ENCODE assay signal across 10 mouse cellular contexts in the genomic region with DNA sequence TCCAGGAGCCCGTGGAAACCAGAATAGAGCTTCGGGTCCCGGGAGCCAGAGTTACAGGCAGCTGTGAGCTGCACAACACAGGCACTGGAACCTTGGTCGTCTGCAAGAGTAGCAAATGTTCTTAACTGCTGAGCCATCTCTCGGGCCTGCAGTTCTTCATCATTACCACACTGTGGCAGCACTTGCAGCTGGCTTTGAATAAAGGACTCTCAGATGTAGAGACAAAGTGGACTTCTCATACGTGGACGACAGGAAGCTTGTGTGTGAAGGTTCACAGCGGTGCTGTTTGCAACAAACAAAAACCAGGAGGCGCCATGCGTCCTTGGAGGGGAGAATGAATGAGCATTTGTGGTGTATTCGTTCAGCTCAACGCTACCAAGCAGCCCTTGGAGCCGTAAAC. TPM values are rescaled to one million over a fixed set of nuclear protein-coding genes. Genes with fewer than 3 reads are reported as not detected.
DNase-seq lines count a peak whose midpoint lies in the region; ATAC-seq and TF ChIP-seq lines count a peak whose summit lies in the region.
"Had no signal": no experiment of that assay in that cellular context is flagged by ENCODE, and none has a peak within 500 bp of the region (broad histone marks: within the 10 kb centered on the region; RNA-seq: fewer than 3 reads in every experiment).

No protein-coding gene starts in this region.

- no peaks in the 10 kb centered on the region for H3K27me3 ChIP-seq in kidney, adult 2 months (replicated peaks; ENCODE audit: control insufficient read depth, insufficient read depth, low read length)
- H3K27me3 ChIP-seq in kidney, embryonic 16.5 days (ENCODE audit: insufficient read depth, low read length) = peaks cover 18% of the 10 kb centered on the region; the same call in 1 of the 2 replicates

- H3K27ac ChIP-seq in kidney, adult 2 months (ENCODE audit: insufficient read depth, low read depth, low read length) = no peak overlapping the region
- no peak overlapping the region for H3K27ac ChIP-seq in kidney, embryonic 16.5 days (ENCODE audit: low read length)
- H3K27ac ChIP-seq: stomach, embryonic 15.5 days had no signal

- no peaks in the 10 kb centered on the region for H3K36me3 ChIP-seq in kidney, adult 2 months (ENCODE audit: control insufficient read depth, insufficient read depth, low read length)
- no peaks in the 10 kb centered on the region for H3K36me3 ChIP-seq in kidney, embryonic 16.5 days (ENCODE audit: insufficient read depth, low read length)
- H3K36me3 ChIP-seq: stomach, embryonic 15.5 days had no signal

- H3K9ac ChIP-seq in kidney, embryonic 16.5 days (replicated peaks; ENCODE audit: low read length) = no peak overlapping the region
- H3K9ac ChIP-seq: stomach, embryonic 15.5 days had no signal

- ATAC-seq in kidney, embryonic 16.5 days (ENCODE audit: low FRiP score, low TSS enrichment) = no peak
- ATAC-seq in granulocyte monocyte progenitor cell, adult 5-6 weeks (replicated peaks; ENCODE audit: poor library complexity, severe bottlenecking) = peak; percentile 68

- peak; percentile 84 for TF ChIP-seq CTCF in kidney, adult 2 months (conservative IDR thresholded peaks at IDR 0.05; ENCODE audit: insufficient read depth, insufficient read length, low read depth, low read length)

- H3K4me1 ChIP-seq in kidney, adult 2 months (ENCODE audit: control insufficient read depth, insufficient read depth, low read length) = no peaks in the 10 kb centered on the region
- H3K4me1 ChIP-seq in kidney, embryonic 16.5 days (ENCODE audit: insufficient read depth, low read length) = no peaks in the 10 kb centered on the region
- H3K4me1 ChIP-seq: stomach, embryonic 15.5 days had no signal

- intact Hi-C loops in left cerebral cortex, postnatal 10 days (cut with DNase I) = loop anchor here (5.0 kb wide), 1 partner anchor 191 kb away; no protein-coding TSS in a partner anchor

- TF ChIP-seq POLR2A in kidney, adult 2 months (IDR thresholded peaks at IDR 0.05; ENCODE audit: low read depth, low read length) = no peak

- peak; percentile 59 for DNase-seq in kidney, adult 2 months
- DNase-seq in MEL-GATA-1-ER (ENCODE audit: extremely low read depth, low read depth) = peak; percentile 74
- peak; percentile 76 for DNase-seq in cerebellum, adult 18-20 months
- peak; percentile 46 to 49 for DNase-seq in left cerebral cortex, postnatal 10 days (ENCODE audit: extremely low spot score in 1 of 2, low spot score in 2 of 2)
- peak; percentile 36 for DNase-seq in ovary, postnatal 14 days (ENCODE audit: low spot score)
- peak; percentile 32 to 41 for DNase-seq in urinary bladder, postnatal 36 days (ENCODE audit: low spot score in 2 of 2)

- WGBS in kidney, adult 2 months = 32% methylated on average over 13 of the region's 13 CpGs
- 35% methylated on average over 13 of the region's 13 CpGs for WGBS in kidney, embryonic 16.5 days

- H3K4me3 ChIP-seq in kidney, adult 2 months (ENCODE audit: insufficient read depth, low read depth, low read length) = no peak overlapping the region
- no peak overlapping the region for H3K4me3 ChIP-seq in kidney, embryonic 16.5 days (ENCODE audit: low read length)
- H3K4me3 ChIP-seq: stomach, embryonic 15.5 days had no signal

- no peaks in the 10 kb centered on the region for H3K9me3 ChIP-seq in kidney, embryonic 16.5 days (ENCODE audit: low read length)
- H3K9me3 ChIP-seq: stomach, embryonic 15.5 days had no signal

- no peak overlapping the region for H3K4me2 ChIP-seq in kidney, embryonic 16.5 days (replicated peaks; ENCODE audit: low read depth, low read length)
- H3K4me2 ChIP-seq: stomach, embryonic 15.5 days had no signal

RNA-seq across cellular contexts. Expression of a gene that starts 10.3 kb away (rescaled TPM):
- polyA plus RNA-seq in kidney, adult 2 months (2012; rRNA removed) = 0.42 and 1.1 TPM in 2 replicates
- polyA plus RNA-seq in kidney, embryonic 16.5 days (2015; fragmentation: Nextera tagmentation; extraction: Ambion mirVana) = 1.7 and 2.2 TPM in 2 replicates
- total RNA-seq in granulocyte monocyte progenitor cell, adult 5-6 weeks (2014; fragmentation: Nextera tagmentation) = 6.5 and 15.1 TPM in 2 replicates
- total RNA-seq in granulocyte monocyte progenitor cell, adult 5-6 weeks (2017) = 7.1 and 10.0 TPM in 2 replicates
- under 1 TPM; 0.39 to 0.51 TPM for total RNA-seq in left cerebral cortex, postnatal 10 days (2021)

RNA-seq across cellular contexts. Expression of a gene that starts 18.9 kb away (rescaled TPM):
- polyA plus RNA-seq in kidney, adult 2 months (2012; rRNA removed) = 0.12 and 0.13 TPM in 2 replicates
- polyA plus RNA-seq in kidney, embryonic 16.5 days (2015; fragmentation: Nextera tagmentation; extraction: Ambion mirVana) = 0.10 TPM in 1 of 2 replicates, not detected in the other
- total RNA-seq in granulocyte monocyte progenitor cell, adult 5-6 weeks (2014; fragmentation: Nextera tagmentation) = not detected in 2 replicates
- not detected in 2 replicates for total RNA-seq in granulocyte monocyte progenitor cell, adult 5-6 weeks (2017)
- total RNA-seq in left cerebral cortex, postnatal 10 days (2021) = not detected
- polyA plus RNA-seq: heart, embryonic 14.5 days had no signal

RNA-seq across cellular contexts. Expression of a gene that starts 32.7 kb away (rescaled TPM):
- polyA plus RNA-seq in kidney, adult 2 months (2012; rRNA removed) = 8.1 and 15.8 TPM in 2 replicates
- polyA plus RNA-seq in kidney, embryonic 16.5 days (2015; fragmentation: Nextera tagmentation; extraction: Ambion mirVana) = not detected in 2 replicates
- not detected in 2 replicates for total RNA-seq in granulocyte monocyte progenitor cell, adult 5-6 weeks (2014; fragmentation: Nextera tagmentation)
- not detected in 2 replicates for total RNA-seq in granulocyte monocyte progenitor cell, adult 5-6 weeks (2017)
- total RNA-seq in left cerebral cortex, postnatal 10 days (2021) = not detected
- polyA plus RNA-seq: heart, embryonic 14.5 days; stomach, embryonic 15.5 days had no signal

RNA-seq across cellular contexts. Expression of a gene that starts 43.3 kb away (rescaled TPM):
- polyA plus RNA-seq in kidney, adult 2 months (2012; rRNA removed) = 0.86 and 3.6 TPM in 2 replicates
- not detected in 2 replicates for polyA plus RNA-seq in kidney, embryonic 16.5 days (2015; fragmentation: Nextera tagmentation; extraction: Ambion mirVana)
- not detected in 2 replicates for total RNA-seq in granulocyte monocyte progenitor cell, adult 5-6 weeks (2014; fragmentation: Nextera tagmentation)
- total RNA-seq in granulocyte monocyte progenitor cell, adult 5-6 weeks (2017) = not detected in 2 replicates
- total RNA-seq in left cerebral cortex, postnatal 10 days (2021) = not detected
- polyA plus RNA-seq: heart, embryonic 14.5 days; stomach, embryonic 15.5 days had no signal

RNA-seq across cellular contexts. Expression of a gene that starts 52.9 kb away (rescaled TPM):
- polyA plus RNA-seq in kidney, adult 2 months (2012; rRNA removed) = 0.29 and 1.2 TPM in 2 replicates
- polyA plus RNA-seq in kidney, embryonic 16.5 days (2015; fragmentation: Nextera tagmentation; extraction: Ambion mirVana) = 0.52 and 0.53 TPM in 2 replicates
- not detected in 2 replicates for total RNA-seq in granulocyte monocyte progenitor cell, adult 5-6 weeks (2014; fragmentation: Nextera tagmentation)
- 0.46 and 2.8 TPM in 2 replicates for total RNA-seq in granulocyte monocyte progenitor cell, adult 5-6 weeks (2017)
- total RNA-seq in left cerebral cortex, postnatal 10 days (2021) = under 1 TPM; 0.28 to 0.90 TPM

Comparison
In these comparisons a context has a peak if more than half of its experiments do, and no peak if none do; other contexts are left out.
1. RNA of a gene that starts 10.3 kb away (total RNA-seq): 6.5 to 15.1 TPM in granulocyte monocyte progenitor cell, adult 5-6 weeks; 0.39 to 0.51 TPM in left cerebral cortex, postnatal 10 days; every median in the first group is over 4 times any median in the second.
2. Peak in every context shown above with its lines, with median percentiles within 50 percentile points of each other: DNase-seq.